Mouse (Mus musculus): ENCODE data around the gene Fgfr2. TPM values are rescaled to one million over a fixed set of nuclear protein-coding genes. Genes with fewer than 3 reads are reported as not detected.

Gene Fgfr2
- polyA plus RNA-seq, 2 experiments from 2014 or later, result not detected

DNA sequence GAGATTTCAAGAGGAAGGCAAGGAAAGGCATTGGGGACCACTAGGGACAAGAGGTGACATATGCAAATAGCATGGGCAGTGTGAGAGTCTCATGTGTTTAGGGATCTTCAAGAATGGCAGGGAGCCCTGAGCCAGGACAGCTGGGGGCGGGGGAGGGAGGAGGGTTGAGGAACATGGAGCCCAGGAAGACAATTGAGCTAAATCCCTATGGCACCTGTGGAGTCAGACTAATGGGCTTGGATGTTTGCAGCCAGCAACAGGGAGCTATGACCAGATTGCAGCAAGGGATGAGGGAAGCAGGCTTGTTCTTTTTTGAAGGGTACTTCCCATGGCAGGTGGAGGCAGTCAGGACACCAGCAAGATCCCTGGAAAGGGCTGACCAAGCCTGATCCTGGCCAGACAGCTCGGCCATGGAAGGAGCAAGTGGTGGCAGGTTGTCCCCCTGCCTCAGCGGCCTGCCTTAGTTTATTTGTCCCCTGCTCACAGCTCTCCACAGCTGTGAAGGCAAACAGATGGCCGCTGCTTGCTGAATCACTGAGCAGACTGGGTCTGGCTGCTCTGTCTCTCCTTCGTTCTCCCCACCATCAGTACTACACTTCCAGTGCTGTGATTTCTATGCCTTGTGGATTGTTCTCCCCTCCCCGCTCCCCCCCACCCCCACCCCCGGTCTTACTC lies 737.6 kb downstream of the Fgfr2 start:
- ATAC-seq, result no peak

DNA sequence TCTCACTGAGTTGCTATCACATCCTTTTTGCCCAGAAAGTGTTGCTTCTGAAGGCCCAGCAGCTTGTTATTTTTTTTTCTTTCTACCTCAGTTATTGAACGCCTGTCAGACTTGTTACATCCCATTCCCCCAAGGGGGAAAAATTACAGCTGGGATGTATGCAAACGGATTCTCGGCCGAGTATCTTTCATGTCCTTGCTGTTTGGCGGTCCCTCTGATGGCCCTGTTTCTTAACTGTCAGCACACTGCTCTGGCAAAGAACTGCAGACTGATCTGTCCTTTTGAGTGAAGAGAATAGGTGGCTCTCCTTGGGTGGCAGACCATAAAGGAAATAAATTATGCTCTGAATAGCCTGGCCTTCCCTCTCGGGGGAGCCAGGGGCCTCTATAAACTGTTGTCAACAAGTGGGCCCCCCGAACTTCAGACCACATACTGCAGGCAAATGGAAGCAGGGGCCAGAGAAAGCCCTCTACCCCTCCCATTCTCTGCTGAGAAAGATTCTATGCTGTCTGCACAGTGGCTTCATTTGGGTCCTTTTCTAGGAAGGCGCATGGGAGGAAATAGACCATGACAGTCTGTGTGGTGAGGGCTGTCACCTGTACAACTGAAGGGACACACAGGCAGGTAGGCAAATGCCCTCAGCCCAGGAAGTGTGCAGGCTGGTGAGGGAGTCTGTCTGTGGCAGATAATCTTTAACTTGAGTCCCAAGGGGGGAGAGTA lies 738.3 kb downstream of the Fgfr2 start:
- no peak for ATAC-seq

DNA sequence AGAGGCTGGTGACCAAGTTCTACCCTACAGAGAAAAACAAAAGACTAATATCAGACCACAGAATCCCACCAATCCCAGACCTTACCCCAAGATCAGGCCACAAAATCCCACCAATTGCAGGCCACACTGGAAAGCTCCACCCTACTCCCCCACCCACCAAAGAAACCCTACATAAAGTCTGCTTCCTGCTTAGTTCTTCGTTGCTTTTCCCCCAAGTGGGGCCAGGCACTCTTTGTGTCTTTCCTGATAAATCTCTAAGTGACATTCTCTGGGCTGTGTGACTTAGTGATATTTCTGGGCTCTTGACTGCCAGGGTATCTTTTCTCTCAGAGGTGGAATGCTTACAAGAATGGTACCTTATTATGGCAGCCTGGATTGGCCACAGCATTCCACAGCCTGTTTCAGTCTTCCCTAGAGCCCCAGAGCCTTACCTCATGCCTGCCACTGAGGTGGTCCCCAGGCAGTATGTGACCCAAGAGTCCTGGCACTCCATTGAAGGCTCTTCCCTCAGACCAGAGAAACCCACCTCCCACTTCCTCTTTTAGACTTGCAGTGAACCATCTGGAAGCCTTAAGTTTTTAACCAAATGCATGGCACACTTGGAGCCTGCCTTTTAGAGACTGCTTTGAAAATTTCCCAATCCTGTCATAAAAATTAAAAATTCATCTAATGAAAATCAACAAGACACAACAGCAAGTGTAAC lies 742.4 kb downstream of the Fgfr2 start:
- no peak for ATAC-seq

DNA sequence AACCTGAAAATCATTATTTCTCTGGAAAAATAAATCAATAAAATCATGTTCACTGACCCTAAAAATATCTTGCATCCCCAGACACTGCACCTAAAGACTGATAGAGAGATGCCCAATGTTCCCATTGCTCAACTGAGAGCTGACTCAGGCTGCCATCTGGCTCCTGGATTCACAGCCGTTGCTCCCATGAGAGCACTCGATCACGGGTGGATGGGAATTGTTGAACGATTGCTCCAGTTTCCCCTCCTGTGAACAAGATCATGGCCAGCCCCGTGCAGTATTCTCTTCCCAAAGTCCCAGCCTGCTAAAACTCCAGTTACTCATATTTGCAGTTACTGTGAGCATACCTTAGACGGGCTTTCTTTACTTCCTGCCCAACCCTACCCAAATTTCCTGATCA lies 745.2 kb downstream of the Fgfr2 start:
- ATAC-seq, result no peak

DNA sequence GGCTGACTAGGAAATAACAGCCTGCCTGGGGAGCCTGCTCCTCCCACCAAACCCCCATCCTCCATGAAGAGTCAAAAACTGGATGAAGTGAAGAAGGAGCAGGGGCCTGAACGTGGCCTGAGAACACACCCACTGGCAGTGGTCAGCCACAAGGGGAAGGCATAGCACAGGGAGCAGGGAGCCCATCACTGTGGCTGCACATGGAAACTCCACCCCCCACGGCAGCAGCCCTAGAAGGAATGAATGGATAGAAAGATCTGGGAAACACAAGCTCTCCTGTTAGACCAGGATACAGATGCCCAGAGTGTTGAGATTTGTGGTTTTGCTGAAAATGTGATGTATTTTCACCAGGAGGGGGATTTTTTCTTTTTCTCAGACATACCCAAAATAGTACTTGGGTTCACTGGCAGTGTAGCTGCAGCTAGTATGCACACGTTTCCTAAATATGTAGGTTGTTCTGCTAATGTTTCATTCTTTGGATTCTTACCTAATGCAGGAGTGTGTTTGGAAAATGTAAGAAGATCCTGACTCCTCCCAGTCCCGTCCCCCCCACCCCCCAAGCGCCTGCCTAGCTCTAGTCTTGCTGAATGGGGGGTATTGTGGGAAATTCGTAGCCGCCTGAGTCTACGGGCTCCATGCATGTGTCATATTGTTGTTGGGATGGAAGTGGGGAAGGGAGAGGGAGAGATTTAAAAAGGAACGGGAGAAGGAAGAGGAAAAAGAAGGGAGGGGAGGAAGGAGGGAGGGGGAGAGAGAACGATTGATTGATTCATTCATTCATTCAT lies 749.4 kb downstream of the Fgfr2 start:
- no peak for ATAC-seq

DNA sequence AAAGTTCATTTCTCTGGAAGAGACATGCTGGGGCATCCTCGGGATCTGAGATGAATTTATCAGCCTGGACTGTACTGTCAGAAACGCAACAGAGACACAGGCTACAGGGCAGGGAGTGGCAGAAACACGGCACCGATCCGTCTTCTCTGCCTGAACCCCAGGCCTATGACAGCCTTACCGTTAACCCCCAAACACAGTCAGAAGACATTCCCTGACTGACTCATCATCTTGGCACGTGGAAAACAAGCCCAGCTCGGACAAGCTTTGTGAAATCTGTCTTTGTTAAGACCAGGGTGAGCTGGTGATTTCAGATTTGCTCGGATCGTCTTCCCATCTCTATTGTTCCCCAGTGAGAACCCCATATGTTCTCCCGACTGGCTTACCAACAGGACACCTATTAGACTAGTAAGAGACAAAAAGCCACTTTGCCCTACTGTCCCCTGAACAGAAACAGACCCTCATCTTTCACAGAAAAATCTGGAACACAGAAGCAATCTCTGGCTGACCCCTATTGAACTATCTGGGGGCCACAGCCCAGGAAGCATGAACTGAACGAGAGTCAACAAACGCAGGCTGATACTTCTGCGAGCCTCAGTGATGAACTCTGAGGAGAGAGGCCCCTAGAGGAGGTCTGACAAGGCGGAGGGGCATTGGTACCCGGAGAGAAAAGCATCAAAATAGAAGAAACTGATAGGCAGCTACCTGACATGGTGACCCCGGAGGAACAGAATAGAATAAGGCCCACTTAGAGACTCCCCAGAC lies 750.2 kb downstream of the Fgfr2 start:
- no peak for ATAC-seq

DNA sequence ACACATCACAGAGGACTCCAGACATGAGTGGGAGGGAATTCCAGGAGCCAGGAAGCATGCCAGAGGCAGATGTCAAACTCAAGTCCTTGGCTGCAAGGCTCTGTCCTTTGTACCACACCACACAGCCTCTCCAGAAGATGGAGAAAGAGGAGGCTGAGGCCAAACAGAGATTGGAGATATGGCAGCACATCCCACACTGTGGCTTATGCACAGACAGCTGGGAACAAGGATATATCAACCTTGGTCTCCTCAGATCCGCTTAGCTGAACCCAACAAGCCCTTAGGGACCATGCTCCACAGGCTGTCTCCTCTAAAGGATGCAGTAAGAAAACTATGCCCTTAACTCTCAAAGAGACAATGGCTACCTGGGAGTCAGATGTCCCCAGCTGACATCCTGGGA lies 751.3 kb downstream of the Fgfr2 start:
- no peak for ATAC-seq

DNA sequence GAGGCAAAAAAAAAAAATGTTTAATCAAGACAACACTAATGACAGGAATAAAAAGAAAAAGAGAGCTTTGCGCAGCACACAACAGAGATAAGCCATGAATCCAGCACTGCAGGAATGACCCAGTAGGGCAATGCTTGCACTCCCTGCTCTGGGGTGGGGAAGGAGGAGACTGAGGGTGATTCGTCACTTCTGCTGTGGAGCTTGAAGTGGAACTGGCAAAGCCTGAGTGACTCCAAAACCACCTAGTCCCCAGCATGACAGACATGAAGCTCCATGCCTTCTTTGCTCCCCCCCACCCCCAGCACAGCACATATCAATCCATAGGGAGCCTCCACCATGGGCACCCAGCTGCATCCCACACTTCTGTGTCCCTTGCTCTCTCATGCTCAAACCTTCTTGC lies 753.4 kb downstream of the Fgfr2 start:
- ATAC-seq, result no peak

DNA sequence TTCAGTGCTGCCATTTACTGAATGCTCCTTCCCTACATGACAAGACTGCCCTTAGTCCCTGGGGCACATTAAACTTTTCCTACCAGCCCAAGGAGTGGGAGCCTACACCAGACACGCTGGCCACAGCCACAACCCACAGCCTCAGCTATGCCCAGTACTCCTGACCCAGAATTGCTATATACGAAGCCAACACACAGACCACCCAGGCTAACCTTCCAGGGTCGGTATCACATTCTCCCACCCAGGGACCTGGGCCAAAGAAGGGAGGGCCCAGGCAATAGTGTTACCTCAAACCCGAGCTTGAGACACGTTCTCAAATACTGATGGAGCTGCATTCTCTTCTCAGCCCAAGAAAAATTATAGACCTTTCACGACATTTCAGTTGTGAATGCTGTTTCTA lies 754.3 kb downstream of the Fgfr2 start:
- no peak for ATAC-seq

DNA sequence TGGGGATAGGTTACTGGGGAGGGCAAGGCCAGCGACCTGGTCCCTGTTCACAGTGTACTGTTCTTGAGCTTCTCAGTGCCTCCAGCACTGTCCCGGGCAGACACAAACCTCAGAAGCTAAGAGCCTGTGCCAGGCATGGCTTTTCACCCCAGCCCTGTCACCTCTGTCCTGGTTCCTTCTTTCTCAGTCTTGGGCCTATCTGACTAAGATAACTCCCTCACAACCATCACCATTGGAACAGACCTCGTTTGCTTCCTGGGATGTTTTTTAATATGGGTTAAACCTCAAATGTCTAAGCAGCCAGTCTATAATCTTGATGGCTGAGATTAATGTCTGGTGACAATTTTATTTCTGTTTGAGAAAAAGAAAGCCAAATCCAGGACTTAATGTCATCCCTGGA lies 755.8 kb downstream of the Fgfr2 start:
- ATAC-seq, result no peak

DNA sequence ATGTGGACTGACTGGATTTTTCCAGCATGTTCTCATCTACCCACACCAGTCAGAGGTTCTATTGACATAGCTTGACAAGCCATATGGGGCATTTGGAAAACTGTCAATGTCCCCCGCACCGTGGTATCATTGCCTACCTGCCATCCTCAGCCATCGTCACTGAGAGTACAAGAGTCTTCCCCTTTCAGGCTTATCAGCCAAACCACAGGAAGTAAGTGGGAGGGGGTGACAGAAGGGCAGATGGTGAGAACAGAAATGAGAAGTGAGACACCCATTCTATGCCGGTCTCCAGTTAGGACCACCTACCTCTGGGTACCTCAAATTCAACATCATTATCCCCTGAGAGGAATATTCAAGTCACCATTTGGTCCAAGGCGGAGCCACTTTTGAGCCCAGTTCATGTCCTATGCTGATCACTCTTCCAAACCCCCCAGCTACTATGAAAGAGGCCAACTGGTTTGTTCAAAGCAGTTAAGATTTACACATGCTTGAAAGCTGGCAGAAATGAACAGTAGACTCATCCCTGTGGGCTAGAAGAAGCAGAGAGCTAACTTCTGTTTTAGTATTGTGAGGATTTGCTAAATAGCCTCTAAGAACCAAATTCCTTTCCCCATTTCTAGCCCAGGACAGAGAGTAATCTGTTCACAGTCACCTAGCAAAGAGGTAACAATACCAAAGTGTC lies 757.3 kb downstream of the Fgfr2 start:
- peak; percentile 84 for ATAC-seq

DNA sequence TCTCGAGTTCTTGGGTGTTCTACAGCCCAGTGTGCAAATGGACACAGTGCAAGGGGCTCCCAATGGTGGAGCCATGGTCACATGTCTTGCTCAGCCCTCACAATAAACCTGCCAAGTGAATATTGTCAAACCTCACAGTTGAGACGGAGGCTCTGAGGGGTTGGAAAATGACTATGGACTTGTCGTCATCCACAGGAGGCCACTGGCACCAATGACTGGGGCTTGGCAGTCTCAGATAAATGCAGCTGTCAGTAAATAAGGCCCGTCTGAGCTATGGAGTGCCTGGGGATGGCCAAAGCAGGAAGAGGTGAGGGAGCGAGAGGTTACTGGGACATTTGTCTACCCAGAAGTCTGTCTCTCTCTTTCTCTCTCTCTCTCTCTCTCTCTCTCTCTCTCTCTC lies 758.0 kb downstream of the Fgfr2 start:
- ATAC-seq, result peak; percentile 38

DNA sequence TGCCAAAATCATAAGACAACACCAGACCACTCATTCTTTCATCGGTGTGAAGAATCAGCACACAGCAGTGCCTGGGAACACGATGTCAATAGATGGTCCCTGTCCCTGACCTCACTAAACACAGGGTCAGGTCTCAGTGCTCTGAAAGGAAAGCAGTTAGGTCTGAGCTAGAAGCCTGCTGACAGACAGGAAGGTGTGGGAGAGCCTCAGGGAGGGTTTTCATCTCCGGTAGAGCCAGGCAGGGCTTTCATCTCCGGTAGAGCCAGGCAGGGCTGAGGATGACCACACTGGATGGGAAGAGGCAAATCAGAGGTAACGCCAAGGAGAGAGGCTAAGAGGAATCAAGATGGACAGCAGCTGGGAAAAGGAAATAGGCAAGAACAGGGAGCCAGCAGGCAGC lies 758.6 kb downstream of the Fgfr2 start:
- peak; percentile 60 for ATAC-seq

DNA sequence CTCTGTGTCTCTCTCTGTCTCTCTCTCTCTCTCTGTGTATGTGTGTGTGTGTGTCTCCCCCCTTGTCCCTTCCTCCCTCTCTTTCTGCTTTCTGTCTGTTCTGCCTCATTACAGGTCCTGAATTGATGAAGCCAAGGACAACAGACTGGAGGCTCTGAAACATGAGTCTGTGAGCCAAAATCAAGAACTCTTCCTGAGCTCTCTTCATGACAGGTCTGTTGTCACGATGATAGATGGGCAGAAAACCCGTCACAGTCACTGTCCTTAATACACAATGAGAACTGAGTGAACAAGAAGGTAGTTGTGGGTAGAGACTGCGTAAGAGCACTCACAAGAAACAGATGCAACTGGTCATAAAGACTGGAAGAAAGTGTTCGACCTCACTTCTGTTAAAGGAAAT lies 762.8 kb downstream of the Fgfr2 start:
- no peak for ATAC-seq

DNA sequence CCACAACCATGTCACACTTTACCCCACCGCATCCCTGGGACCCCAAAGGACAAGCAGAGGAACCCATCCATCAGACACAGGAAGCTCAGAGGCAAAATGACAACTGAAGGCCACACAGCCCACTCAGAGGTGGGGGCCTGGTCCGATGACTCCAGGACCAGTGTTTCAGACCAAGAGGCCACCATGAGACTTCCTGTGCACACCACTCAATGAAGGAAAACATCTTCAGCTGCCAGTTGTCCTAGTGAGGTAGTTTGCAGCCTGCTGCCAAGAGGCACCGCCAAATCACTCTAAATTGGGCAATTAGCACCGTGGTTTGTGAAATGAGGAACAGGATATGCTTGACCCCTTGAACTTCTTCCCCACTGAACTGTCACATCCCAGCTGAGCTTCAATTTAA lies 764.4 kb downstream of the Fgfr2 start:
- ATAC-seq, result no peak

DNA sequence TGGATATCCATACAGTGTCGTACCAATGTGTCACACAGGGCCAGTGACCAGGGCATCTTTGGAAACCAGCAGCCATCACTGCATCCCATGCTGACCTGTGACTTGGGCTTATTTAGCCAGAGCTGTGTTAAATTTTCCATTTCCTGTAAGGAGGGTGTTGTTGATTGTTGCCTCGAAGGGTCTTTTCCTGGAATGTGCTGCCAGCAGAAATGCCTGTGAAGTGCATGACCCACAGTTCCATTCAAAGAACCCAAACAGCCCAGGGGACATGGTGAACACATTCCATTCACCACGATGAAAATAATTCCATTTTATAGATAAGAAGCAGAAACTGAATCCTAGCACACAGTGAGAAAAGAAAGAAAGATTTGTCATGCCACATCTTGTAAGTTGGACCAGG lies 764.9 kb downstream of the Fgfr2 start:
- no peak for ATAC-seq

DNA sequence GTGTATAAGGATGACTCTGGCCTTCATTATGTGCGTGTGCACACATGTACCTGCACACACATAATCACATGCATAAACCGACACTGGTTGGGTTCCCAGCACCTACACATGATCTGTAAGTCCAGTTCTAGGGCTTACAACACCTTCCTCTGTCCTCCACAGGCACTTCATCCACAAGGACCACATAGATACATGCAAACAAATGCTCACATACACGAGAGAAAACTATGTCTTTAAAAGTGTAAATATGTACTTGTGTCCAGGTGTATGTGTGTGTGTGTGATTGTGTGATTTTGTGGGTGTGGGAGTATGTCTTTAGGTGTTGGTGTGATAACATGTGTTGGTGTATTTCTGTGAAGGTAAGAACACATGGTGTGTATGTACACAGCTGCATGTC lies 765.3 kb downstream of the Fgfr2 start:
- ATAC-seq, result no peak

DNA sequence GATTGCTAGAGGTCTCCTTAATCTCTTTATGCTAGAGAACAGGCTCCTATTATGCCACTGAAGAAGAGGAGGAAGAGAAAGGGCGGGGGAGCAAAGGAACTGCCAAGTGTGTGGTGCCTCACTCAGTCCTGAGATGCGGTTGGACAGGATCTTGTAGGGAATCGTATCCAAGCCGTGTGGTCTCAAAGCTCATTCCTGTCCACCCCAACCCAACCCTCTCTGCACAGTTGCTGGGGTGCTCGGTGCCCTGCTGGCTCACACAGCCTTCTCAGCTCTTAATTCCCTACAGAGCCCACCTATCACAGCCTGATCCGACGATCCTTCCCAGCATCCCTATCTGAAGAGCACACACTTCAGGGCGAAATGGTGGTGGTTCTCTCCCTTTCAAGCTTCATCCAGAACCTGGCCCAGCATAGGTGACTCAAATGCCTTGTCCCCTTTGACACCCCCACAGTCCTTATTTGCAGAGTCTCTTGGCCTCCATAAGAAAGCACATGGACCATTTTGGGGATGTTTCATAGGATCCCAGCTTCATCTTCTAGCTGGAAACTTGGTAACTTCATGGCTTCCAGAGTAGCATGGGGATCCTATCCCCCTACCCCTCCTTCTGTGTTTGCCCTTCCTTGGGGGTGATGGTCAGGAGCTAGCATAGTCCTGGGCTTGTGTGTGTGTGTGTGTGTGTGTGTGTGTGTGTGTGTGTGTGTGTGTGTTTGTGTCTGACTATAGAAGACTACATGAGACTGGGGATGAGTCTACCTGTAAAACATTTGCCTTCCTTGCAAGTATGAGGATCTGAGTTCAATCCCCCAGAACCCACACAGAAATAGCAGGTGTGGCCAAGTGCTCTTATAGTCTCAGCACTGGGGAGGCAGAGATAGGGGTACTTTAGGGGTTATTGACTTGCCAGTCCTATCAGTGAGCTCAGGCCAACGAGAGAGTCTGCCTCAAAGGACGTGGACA lies 766.0 kb downstream of the Fgfr2 start:
- no peak for ATAC-seq

DNA sequence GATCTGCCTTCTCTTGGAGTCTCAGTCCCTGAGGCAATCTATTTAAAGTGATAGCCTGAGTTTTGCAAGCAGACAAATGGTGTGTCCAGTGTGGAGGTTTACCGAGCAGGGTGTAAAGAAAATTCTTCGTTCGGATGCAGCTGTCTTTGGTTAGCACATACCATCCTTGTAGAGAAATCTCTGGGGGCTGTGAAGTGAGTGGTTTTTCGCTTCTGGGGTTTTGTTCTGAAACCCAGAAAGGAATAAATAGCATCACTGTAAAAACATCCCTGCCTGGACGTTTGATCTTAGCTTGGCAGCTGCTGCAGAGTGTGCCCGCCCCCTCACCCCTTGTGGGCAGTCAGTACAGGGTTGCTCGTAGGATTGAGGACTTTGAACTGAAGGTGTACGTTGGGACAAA lies 767.0 kb downstream of the Fgfr2 start:
- ATAC-seq, result no peak

DNA sequence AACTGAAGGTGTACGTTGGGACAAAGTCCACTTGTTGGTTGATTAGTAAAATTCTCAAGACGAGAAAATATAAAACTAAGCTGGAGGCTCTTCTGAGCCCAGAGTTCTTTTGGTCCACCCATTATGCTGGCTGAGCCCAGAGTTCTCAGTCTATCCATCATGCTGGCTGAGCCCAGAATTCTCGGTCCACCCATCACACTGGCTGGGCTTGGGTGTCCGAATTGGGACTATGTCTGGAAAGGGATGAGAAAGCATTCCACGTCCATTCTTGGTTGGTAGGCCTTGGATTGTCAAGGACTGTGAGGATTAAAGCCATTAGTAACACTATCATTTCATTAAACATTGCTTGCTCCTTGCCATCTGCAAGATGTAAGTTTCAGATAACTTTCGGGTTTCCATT lies 767.4 kb downstream of the Fgfr2 start:
- no peak for ATAC-seq

All from CD4-positive, CD25-positive, alpha-beta regulatory T cell, adult 4 months (primary cell).